Mouse (Mus musculus): Measurements from ENCODE around the gene Zfp748. TPM values are rescaled to one million over a fixed set of nuclear protein-coding genes. Genes with fewer than 3 reads are reported as not detected.
A peak's percentile ranks its signal among the peaks of the same experiment; 100 is the strongest.

Zfp748 gene
- polyA plus RNA-seq, 1 experiment from 2014 or later: 3.8 TPM

- H3K27ac ChIP-seq (replicated peaks): peak within 1 kb of the TSS; percentile 70
- TF ChIP-seq CTCF (IDR thresholded peaks at IDR 0.05; ENCODE audit: low read depth) (peak; percentile 16; the same call in 1 of the 2 replicates), EP300 (optimal IDR thresholded peaks at IDR 0.05) (no peak)
- H3K9me3 ChIP-seq (ENCODE audit: control insufficient read depth, low read length): no peaks in the 10 kb centered on the region
- peak within 1 kb of the TSS; percentile 88 for H3K4me2 ChIP-seq (replicated peaks; ENCODE audit: low read depth)
- ATAC-seq (ENCODE audit: low FRiP score, low TSS enrichment) (peak; percentile 99), DNase-seq (ENCODE audit: low spot score) (peak; percentile 94)
- no peaks in the 10 kb centered on the region for H3K36me3 ChIP-seq (ENCODE audit: control insufficient read depth, insufficient read depth, low read length)
- peak within 1 kb of the TSS; percentile 87 for H3K4me3 ChIP-seq (ENCODE audit: low read depth, low read length)
- WGBS: 0% methylated on average over 27 of the region's 27 CpGs
- H3K4me1 ChIP-seq (replicated peaks; ENCODE audit: control insufficient read depth, insufficient read depth): no peaks in the 10 kb centered on the region; the same call in 1 of the 2 replicates
- peak within 1 kb of the TSS; percentile 80 for H3K9ac ChIP-seq (ENCODE audit: low read length)
- H3K27me3 ChIP-seq (ENCODE audit: control insufficient read depth, insufficient read depth, low read length): no peaks in the 10 kb centered on the region
Observed at GRCm38 (mm10) chr13:67525753-67526410, 27.7 kb downstream of the Zfp748 start, which contains the start of the genes Gm26965 and Zfp87. Gm26965 (minus strand) TSS chr13:67526151. Zfp87 (minus strand) TSS chr13:67526177.

GRCm38 (mm10) chr13:67500908-67501307 lies 52.7 kb downstream of the Zfp748 start:
- no peak overlapping the region for H3K27ac ChIP-seq (replicated peaks)
- H3K9ac ChIP-seq (ENCODE audit: low read length): no peak overlapping the region
- H3K9me3 ChIP-seq (ENCODE audit: control insufficient read depth, low read length): no peaks in the 10 kb centered on the region
- H3K27me3 ChIP-seq (ENCODE audit: control insufficient read depth, insufficient read depth, low read length): no peaks in the 10 kb centered on the region
- no peaks in the 10 kb centered on the region for H3K4me1 ChIP-seq (replicated peaks; ENCODE audit: control insufficient read depth, insufficient read depth)
- no peak overlapping the region for H3K4me3 ChIP-seq (ENCODE audit: low read depth, low read length)
- WGBS: 74% methylated on average over 1 of the region's 1 CpGs
- no peak for ATAC-seq (ENCODE audit: low FRiP score, low TSS enrichment)
- no peak for DNase-seq (ENCODE audit: low spot score)
- H3K36me3 ChIP-seq (ENCODE audit: control insufficient read depth, insufficient read depth, low read length): no peaks in the 10 kb centered on the region
- no peak for TF ChIP-seq EP300 (optimal IDR thresholded peaks at IDR 0.05)
- no peak for TF ChIP-seq CTCF (IDR thresholded peaks at IDR 0.05; ENCODE audit: low read depth)
- H3K4me2 ChIP-seq (replicated peaks; ENCODE audit: low read depth): no peak overlapping the region

DNA sequence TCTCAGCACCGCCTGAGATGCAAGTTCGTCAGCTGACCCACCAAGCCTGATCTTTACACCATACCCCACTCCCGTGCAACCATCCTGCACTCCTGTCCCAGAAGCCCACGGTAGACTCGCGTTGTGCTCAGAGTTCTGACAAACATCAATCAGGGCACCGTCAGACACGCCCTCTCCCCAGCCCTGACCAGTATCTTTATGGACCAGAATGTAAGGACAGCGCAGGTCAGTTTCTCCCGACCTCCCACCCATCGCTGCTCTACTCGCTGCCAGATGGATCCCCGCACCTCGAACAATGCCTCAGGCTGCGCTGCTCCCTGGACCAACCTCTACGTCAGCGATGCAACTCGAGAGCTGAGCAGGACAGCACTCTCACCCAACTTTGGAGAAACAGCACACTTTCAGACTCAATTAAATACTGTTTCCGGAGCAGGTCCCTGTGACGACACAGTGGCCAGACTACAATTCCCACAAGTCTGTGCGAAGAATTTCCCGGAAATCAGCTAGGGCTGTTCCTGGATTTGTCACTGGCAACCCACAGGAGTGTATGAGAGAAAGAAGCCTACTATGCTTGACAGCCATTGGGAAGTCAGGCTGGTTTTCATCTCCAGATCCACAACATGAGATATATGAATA lies 53.4 kb downstream of the Zfp748 start, which contains the start of gene Zfp58:
Zfp58 (minus strand) TSS at position 472 of the 636 bp plus-strand sequence.
- TF ChIP-seq EP300 (optimal IDR thresholded peaks at IDR 0.05) (no peak), CTCF (IDR thresholded peaks at IDR 0.05; ENCODE audit: low read depth) (no peak)
- ATAC-seq (ENCODE audit: low FRiP score, low TSS enrichment) (peak; percentile 96), DNase-seq (ENCODE audit: low spot score) (peak; percentile 86)
- H3K4me1 ChIP-seq (replicated peaks; ENCODE audit: control insufficient read depth, insufficient read depth): no peaks in the 10 kb centered on the region
- H3K4me3 ChIP-seq (ENCODE audit: low read depth, low read length): peak within 1 kb of the TSS; percentile 78
- H3K36me3 ChIP-seq (ENCODE audit: control insufficient read depth, insufficient read depth, low read length): no peaks in the 10 kb centered on the region
- H3K4me2 ChIP-seq (replicated peaks; ENCODE audit: low read depth): peak within 1 kb of the TSS; percentile 85
- H3K9ac ChIP-seq (ENCODE audit: low read length): peak within 1 kb of the TSS; percentile 66
- no peaks in the 10 kb centered on the region for H3K9me3 ChIP-seq (ENCODE audit: control insufficient read depth, low read length)
- under 1% methylated on average over 22 of the region's 22 CpGs for WGBS
- H3K27ac ChIP-seq (replicated peaks): peak within 1 kb of the TSS; percentile 65
- no peaks in the 10 kb centered on the region for H3K27me3 ChIP-seq (ENCODE audit: control insufficient read depth, insufficient read depth, low read length)

GRCm38 (mm10) chr13:67495631-67496030 lies 58.0 kb downstream of the Zfp748 start:
- Histone ChIP-seq H3K27me3 (ENCODE audit: control insufficient read depth, insufficient read depth, low read length) (no peaks in the 10 kb centered on the region), H3K4me2 (replicated peaks; ENCODE audit: low read depth) (no peak overlapping the region), H3K4me1 (replicated peaks; ENCODE audit: control insufficient read depth, insufficient read depth) (no peaks in the 10 kb centered on the region), H3K27ac (replicated peaks) (no peak overlapping the region), H3K9ac (ENCODE audit: low read length) (no peak overlapping the region), H3K4me3 (ENCODE audit: low read depth, low read length) (no peak overlapping the region), H3K9me3 (ENCODE audit: control insufficient read depth, low read length) (no peaks in the 10 kb centered on the region), H3K36me3 (ENCODE audit: control insufficient read depth, insufficient read depth, low read length) (peaks cover 16% of the 10 kb centered on the region)
- DNase-seq (ENCODE audit: low spot score): no peak
- 97% methylated on average over 1 of the region's 1 CpGs for WGBS
- ATAC-seq (ENCODE audit: low FRiP score, low TSS enrichment): no peak
- no peak for TF ChIP-seq EP300 (optimal IDR thresholded peaks at IDR 0.05)
- TF ChIP-seq CTCF (IDR thresholded peaks at IDR 0.05; ENCODE audit: low read depth): no peak

Other genes with a start within 250 kb of the Zfp748 start
- 0.58 and 0.70 TPM in 2 replicates for gene Zfp457, start 247.3 kb downstream of the Zfp748 start, polyA plus RNA-seq (2015; fragmentation: Nextera tagmentation; extraction: Ambion mirVana)
- 1.1 and 1.2 TPM in 2 replicates for gene Zfp595, start 221.3 kb downstream of the Zfp748 start, polyA plus RNA-seq (2015; fragmentation: Nextera tagmentation; extraction: Ambion mirVana)
- gene Gm28044, start 193.3 kb downstream of the Zfp748 start, polyA plus RNA-seq (2015; fragmentation: Nextera tagmentation; extraction: Ambion mirVana): not detected in 2 replicates
- 0.61 and 0.63 TPM in 2 replicates for gene Zfp953, start 193.2 kb downstream of the Zfp748 start, polyA plus RNA-seq (2015; fragmentation: Nextera tagmentation; extraction: Ambion mirVana)
- 0.44 and 0.47 TPM in 2 replicates for gene Gm28041, start 178.1 kb downstream of the Zfp748 start, polyA plus RNA-seq (2015; fragmentation: Nextera tagmentation; extraction: Ambion mirVana)
- 0.97 and 1.0 TPM in 2 replicates for gene Zfp456, start 178.0 kb downstream of the Zfp748 start, polyA plus RNA-seq (2015; fragmentation: Nextera tagmentation; extraction: Ambion mirVana)
- 4.1 and 4.8 TPM in 2 replicates for gene Zfp429, start 154.0 kb downstream of the Zfp748 start, polyA plus RNA-seq (2015; fragmentation: Nextera tagmentation; extraction: Ambion mirVana)
- 1.3 and 1.5 TPM in 2 replicates for gene Zfp459, start 132.4 kb downstream of the Zfp748 start, polyA plus RNA-seq (2015; fragmentation: Nextera tagmentation; extraction: Ambion mirVana)
- gene Zfp874a, start 102.2 kb downstream of the Zfp748 start, polyA plus RNA-seq (2015; fragmentation: Nextera tagmentation; extraction: Ambion mirVana): 4.6 and 4.7 TPM in 2 replicates
- gene Zfp874b, start 69.6 kb downstream of the Zfp748 start, polyA plus RNA-seq (2015; fragmentation: Nextera tagmentation; extraction: Ambion mirVana): 1.9 and 2.4 TPM in 2 replicates
- gene Zfp58, start 53.3 kb downstream of the Zfp748 start, polyA plus RNA-seq (2015; fragmentation: Nextera tagmentation; extraction: Ambion mirVana): 5.6 and 5.8 TPM in 2 replicates
- gene Gm26965, start 27.7 kb downstream of the Zfp748 start, polyA plus RNA-seq (2015; fragmentation: Nextera tagmentation; extraction: Ambion mirVana): not detected in 2 replicates
- 27.4 and 29.3 TPM in 2 replicates for gene Zfp87, start 27.7 kb downstream of the Zfp748 start, polyA plus RNA-seq (2015; fragmentation: Nextera tagmentation; extraction: Ambion mirVana)
- 1.6 and 1.9 TPM in 2 replicates for gene Zfp729b, start 55.9 kb upstream of the Zfp748 start, polyA plus RNA-seq (2015; fragmentation: Nextera tagmentation; extraction: Ambion mirVana)
- gene Gm49345, start 83.9 kb upstream of the Zfp748 start, polyA plus RNA-seq (2015; fragmentation: Nextera tagmentation; extraction: Ambion mirVana): 0.08 TPM in 1 of 2 replicates, not detected in the other
- 1.2 and 1.6 TPM in 2 replicates for gene Zfp729a, start 84.0 kb upstream of the Zfp748 start, polyA plus RNA-seq (2015; fragmentation: Nextera tagmentation; extraction: Ambion mirVana)
- 3.8 and 4.0 TPM in 2 replicates for gene Zfp738, start 133.2 kb upstream of the Zfp748 start, polyA plus RNA-seq (2015; fragmentation: Nextera tagmentation; extraction: Ambion mirVana)
- gene Zfp65, start 175.3 kb upstream of the Zfp748 start, polyA plus RNA-seq (2015; fragmentation: Nextera tagmentation; extraction: Ambion mirVana): 2.0 and 2.1 TPM in 2 replicates
- 2.1 and 2.2 TPM in 2 replicates for gene Zfp85, start 201.4 kb upstream of the Zfp748 start, polyA plus RNA-seq (2015; fragmentation: Nextera tagmentation; extraction: Ambion mirVana)
- 0.62 and 0.74 TPM in 2 replicates for gene Zfp493, start 225.9 kb upstream of the Zfp748 start, polyA plus RNA-seq (2015; fragmentation: Nextera tagmentation; extraction: Ambion mirVana)

Data from stomach, postnatal 0 days (tissue).